Mouse (Mus musculus): ENCODE data around the gene Tmem129.

Gene Tmem129

GRCm38 (mm10) chr5:33637606-33638350 is 20.4 kb downstream of the Tmem129 start:
- no peak for DNase-seq (ENCODE audit: low spot score)

DNA sequence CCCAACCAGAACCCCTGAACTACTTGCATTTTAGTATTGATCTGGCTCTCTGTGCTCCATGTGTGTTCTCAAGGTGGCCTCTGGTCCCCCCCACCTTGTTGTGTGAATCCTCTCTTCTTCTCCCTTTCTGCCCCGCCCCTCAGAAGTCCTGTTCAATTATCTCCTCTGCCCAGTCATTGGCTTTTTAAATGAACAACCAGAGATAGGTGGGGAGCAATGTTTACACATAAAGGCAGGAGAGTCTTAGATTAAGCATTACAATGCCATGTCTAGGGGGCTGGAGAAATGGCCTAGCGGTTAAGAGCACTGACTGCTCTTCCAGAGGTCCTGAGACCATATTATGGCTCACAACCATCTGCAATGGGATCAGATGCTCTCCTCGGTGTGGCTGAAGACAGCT is 22.9 kb downstream of the Tmem129 start:
- DNase-seq (ENCODE audit: low spot score): no peak

DNA sequence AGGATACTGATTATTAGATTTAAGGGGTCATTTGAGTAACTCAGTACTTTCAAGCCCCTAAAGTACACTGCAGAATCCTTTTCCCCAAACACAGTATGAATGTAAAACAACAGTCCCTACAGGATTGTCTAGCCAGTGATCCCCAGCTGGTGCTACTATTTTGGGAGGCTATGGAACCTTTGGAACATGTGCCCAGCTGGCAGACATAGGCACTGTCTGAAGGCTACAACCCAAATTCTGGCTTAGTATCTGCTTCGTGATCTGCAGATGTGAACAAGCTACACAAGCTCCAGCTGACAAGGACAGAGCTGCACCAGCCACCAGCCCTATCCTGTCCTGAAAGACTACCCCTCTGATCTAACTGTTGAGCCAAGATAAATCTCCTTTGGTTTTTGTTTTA is 25.7 kb downstream of the Tmem129 start:
- DNase-seq (ENCODE audit: low spot score): no peak

DNA sequence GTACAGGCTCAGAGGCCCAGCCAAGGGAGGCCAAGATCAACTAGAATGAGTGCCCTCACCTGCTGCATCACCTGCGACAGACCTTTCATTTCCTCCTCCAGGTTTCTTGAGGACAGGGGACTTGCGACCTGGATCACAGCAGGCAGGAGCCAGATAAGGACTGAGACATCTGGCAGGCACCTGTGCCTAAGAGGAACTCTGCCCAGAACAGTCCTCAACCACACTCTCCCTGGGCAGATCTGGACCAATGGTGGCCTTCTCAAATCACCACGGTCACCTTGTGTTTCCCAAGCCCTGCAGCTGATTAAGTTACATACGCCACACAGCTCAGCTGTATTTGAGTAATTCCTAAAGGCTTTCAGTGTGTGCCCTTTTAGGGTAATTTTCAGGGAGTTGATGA is 27.6 kb downstream of the Tmem129 start:
- DNase-seq (ENCODE audit: low spot score): no peak

DNA sequence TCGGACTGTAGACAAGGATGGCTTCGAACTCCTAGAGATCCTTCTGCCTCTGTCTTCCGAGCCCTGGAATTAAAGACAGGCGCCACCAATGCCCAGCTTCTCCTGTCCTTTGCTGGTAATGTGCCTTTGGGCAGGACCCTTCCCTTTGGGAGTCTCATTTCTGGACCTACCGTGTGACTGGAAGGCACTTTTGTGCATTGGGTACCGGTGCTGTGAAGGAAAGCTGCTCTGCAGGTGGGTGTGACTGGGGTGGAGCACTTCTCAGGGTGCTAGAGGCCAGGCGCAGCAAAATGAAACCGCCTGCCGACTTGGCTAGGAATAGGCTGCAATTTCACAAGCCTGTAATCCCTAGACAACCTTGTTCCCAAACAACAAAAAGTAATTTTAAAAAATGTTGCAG is 28.2 kb downstream of the Tmem129 start:
- no peak for DNase-seq (ENCODE audit: low spot score)

DNA sequence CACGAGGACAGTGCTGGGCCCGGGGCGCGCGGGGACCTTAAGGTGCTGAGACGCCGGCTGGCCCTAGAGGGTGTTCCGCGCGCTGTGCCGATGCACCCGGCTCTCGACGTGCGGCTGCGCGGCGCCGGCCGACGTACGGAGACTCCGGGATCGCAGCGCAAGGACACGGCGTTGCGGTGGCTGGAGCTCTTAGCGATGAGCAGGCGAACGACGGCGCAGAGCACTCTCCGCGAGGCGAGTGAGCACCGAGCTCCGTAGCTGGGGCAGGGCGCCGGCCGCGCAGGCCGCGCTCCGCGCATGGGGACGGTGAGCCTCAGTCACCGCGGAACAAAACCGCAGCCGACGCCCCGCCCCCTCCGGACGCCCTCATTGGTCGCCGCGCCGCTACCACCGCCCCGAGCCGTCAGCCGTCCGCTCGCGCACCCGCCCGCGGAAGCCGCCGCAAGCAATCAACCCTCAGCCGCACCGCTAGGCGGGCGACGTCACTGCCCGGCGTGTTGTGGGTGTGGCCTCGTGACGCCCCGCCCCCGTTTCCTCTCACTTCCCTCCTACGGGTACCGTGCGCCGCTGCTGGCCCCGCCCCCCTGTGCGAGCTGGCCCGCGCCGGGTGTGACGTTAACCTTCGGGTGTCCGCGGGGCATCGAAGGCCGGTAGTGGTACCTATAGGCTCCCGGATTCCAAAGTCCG is 28.8 kb downstream of the Tmem129 start, which contains the start of the genes Fam53a and Gm9903:
TSS of gene Fam53a (minus strand) at position 335 of the 687 bp plus-strand sequence.
TSS of gene Gm9903 (plus strand) at position 625 of the 687 bp plus-strand sequence.
- peak; percentile 99 for DNase-seq (ENCODE audit: low spot score)

GRCm38 (mm10) chr5:33628820-33629300 is 29.4 kb downstream of the Tmem129 start:
- peak; percentile 32 for DNase-seq (ENCODE audit: low spot score)

- no peak for DNase-seq (ENCODE audit: low spot score)
Measured at GRCm38 (mm10) chr5:33627968-33628367, 30.2 kb downstream of the Tmem129 start.

- DNase-seq (ENCODE audit: low spot score): no peak
Measured at GRCm38 (mm10) chr5:33623766-33624165, 34.5 kb downstream of the Tmem129 start.

DNA sequence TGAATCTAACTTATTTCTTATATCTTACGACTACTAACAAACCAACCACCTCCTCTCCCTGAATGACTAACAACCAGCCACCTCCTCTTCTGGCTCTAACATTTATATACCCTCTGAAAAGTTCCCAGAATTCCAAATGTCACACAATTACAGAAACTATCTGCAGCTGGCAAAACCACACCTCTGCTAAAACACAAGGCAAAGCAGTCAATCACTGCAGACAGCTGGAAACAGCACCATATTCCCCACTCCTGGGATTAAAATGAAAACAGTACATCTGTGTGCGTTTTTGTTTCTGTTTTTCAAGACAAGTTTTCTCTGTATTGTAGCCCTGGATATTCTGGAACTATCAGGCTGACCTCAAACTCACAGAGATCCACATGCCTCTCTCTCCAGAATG is 35.5 kb downstream of the Tmem129 start:
- DNase-seq (ENCODE audit: low spot score): no peak

DNA sequence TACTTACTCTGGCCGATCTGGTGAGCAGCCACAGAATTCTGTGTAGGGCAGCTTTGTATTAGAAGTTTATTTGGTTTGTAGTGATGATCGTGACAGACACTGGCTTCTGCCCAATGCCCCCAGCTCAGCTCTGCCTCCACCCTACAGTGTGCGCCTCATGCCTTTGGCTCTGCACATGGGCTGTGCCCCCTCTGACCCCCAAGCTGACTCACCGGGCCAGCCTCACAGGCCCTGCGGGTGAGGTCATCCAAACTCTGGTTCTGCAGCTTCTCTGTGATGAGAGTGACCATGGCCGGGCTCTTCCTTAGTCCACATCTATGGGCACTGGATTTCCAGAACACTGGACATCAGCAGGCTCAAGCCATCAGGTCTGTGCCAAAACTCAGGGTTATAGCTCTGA is 43.8 kb downstream of the Tmem129 start:
- no peak for DNase-seq (ENCODE audit: low spot score)

GRCm38 (mm10) chr5:33611795-33612194 is 46.4 kb downstream of the Tmem129 start:
- DNase-seq (ENCODE audit: low spot score): no peak

DNA sequence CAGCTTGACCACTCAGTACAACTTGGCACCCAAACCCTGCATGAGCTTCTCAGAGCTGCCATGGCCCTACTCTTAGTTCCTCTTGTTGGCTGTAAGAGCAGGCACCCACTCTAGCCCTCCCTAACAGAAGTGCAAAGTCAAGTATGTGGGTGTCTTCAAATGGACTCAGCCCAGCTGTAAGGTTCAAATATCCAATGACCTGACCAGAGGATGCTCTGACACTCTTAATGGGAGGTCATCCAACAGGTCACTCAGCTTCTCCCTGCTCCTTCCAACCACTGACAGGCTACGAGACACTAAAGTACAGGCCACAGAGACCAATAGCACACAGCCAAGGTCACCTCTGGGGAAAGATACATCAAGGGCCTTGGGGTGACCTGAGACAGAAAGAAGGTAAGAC is 49.0 kb downstream of the Tmem129 start:
- DNase-seq (ENCODE audit: low spot score): no peak

DNA sequence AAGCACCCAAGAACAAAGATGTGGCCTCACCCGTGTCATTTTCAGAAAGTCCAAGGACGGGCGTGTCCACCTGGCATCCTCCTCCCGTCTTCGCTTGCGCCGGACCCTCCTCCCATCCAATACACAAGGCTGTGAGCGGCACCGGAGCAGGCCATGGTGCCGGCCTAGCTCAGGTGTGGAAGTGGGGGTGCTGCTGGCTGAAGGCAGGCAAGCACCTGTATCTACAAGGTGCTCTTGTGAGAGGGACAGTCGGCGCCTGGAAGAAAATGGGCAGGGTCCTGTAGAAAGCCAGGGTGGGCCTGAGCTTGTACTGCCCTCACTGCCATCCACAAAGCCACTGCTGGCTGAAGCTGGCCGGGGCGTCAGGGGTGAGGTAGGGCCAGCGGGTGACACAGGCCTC is 50.8 kb downstream of the Tmem129 start:
- DNase-seq (ENCODE audit: low spot score): no peak

- DNase-seq (ENCODE audit: low spot score): no peak
Measured at GRCm38 (mm10) chr5:33606631-33607030, 51.6 kb downstream of the Tmem129 start.

DNA sequence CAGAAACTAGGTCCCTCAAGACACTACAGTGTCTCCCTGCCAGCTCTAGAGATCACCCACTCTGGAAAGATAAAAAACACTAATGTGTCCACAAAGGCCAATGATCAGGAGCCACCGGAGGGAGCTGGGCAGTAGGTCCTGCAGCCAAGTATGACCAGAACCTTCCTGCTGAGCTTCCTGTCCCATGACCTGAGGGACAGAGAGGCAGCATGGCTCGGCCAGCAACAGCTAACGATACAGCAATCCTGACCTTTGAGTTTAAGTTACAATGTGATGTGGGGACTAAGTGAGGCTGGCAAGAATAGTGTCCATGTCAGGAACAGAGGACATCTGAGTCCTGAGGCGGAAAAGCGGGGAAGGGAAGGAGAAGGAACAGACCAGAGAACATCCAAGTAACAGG is 52.9 kb downstream of the Tmem129 start:
- DNase-seq (ENCODE audit: low spot score): no peak
